Mouse (Mus musculus): ENCODE data around the gene Aip. TPM values are rescaled to one million over a fixed set of nuclear protein-coding genes. Genes with fewer than 3 reads are reported as not detected.
A peak's percentile ranks its signal among the peaks of the same experiment; 100 is the strongest.
"Not testable (repeated sequence)": the region's sequence is repeated elsewhere in the genome, so short reads cannot be mapped to it uniquely, and the experiment has no call there.

The Aip gene
- polyA plus RNA-seq, 1 experiment from 2014 or later: 79.0 TPM

GRCm38 (mm10) chr19:4129462-4129861 lies 3.8 kb upstream of the Aip start:
- no peak overlapping the region for H3K4me3 ChIP-seq (replicated peaks)
- no peak overlapping the region for H3K27ac ChIP-seq
- peaks cover 15% of the 10 kb centered on the region for H3K36me3 ChIP-seq
- no peak for ATAC-seq (ENCODE audit: insufficient read depth, low FRiP score, low read depth)
- WGBS: 91% methylated on average over 7 of the region's 7 CpGs
- no peak overlapping the region for H3K9ac ChIP-seq
- no peaks in the 10 kb centered on the region for H3K27me3 ChIP-seq (replicated peaks)
- H3K9me3 ChIP-seq: no peaks in the 10 kb centered on the region
- peaks cover 16% of the 10 kb centered on the region for H3K4me1 ChIP-seq
- H3K4me2 ChIP-seq: no peak overlapping the region

- peaks cover 14% of the 10 kb centered on the region for H3K36me3 ChIP-seq
- H3K27ac ChIP-seq: peak overlapping the region; percentile 41; the same call in 1 of the 2 replicates
- 51% methylated on average over 7 of the region's 7 CpGs for WGBS
- H3K9me3 ChIP-seq: no peaks in the 10 kb centered on the region
- peak overlapping the region; percentile 75 for H3K4me2 ChIP-seq
- peak overlapping the region; percentile 86 for H3K4me3 ChIP-seq (replicated peaks)
- no peak for ATAC-seq (ENCODE audit: insufficient read depth, low FRiP score, low read depth)
- H3K9ac ChIP-seq: peak overlapping the region; percentile 84; the same call in 1 of the 2 replicates
- peaks cover 17% of the 10 kb centered on the region for H3K4me1 ChIP-seq
- no peaks in the 10 kb centered on the region for H3K27me3 ChIP-seq (replicated peaks)
Measured at GRCm38 (mm10) chr19:4126759-4127495, 1.3 kb upstream of the Aip start.

GRCm38 (mm10) chr19:4125268-4125667 lies 390 bp downstream of the Aip start:
- H3K4me3 ChIP-seq (replicated peaks): peak overlapping the region; percentile 86
- H3K4me2 ChIP-seq: peak overlapping the region; percentile 44
- H3K9ac ChIP-seq; H3K9me3 ChIP-seq; H3K27me3 ChIP-seq (replicated peaks); H3K36me3 ChIP-seq: not testable (repeated sequence)
- peak; percentile 2 for ATAC-seq (ENCODE audit: insufficient read depth, low FRiP score, low read depth)
- 22% methylated on average over 3 of the region's 4 CpGs for WGBS
- peaks cover 25% of the 10 kb centered on the region for H3K4me1 ChIP-seq
- peak overlapping the region; percentile 40; the same call in 1 of the 2 replicates for H3K27ac ChIP-seq

GRCm38 (mm10) chr19:4124432-4124831 lies 1.2 kb downstream of the Aip start:
- peaks cover 7% of the 10 kb centered on the region; the same call in 1 of the 2 replicates for H3K36me3 ChIP-seq
- H3K4me2 ChIP-seq: no peak overlapping the region
- H3K27me3 ChIP-seq (replicated peaks): no peaks in the 10 kb centered on the region
- no peaks in the 10 kb centered on the region for H3K9me3 ChIP-seq
- ATAC-seq (ENCODE audit: insufficient read depth, low FRiP score, low read depth): no peak
- H3K9ac ChIP-seq: no peak overlapping the region
- H3K4me3 ChIP-seq (replicated peaks): no peak overlapping the region
- no peak overlapping the region for H3K27ac ChIP-seq
- peaks cover 28% of the 10 kb centered on the region for H3K4me1 ChIP-seq
- WGBS: 74% methylated on average over 4 of the region's 4 CpGs

- no peak overlapping the region for H3K4me3 ChIP-seq (replicated peaks)
- H3K9me3 ChIP-seq: no peaks in the 10 kb centered on the region
- 79% methylated on average over 7 of the region's 7 CpGs for WGBS
- no peak overlapping the region for H3K9ac ChIP-seq
- ATAC-seq (ENCODE audit: insufficient read depth, low FRiP score, low read depth): no peak
- H3K27me3 ChIP-seq (replicated peaks): no peaks in the 10 kb centered on the region
- H3K4me1 ChIP-seq: peaks cover 28% of the 10 kb centered on the region
- H3K27ac ChIP-seq: no peak overlapping the region
- peaks cover 7% of the 10 kb centered on the region; the same call in 1 of the 2 replicates for H3K36me3 ChIP-seq
- H3K4me2 ChIP-seq: no peak overlapping the region
Measured at GRCm38 (mm10) chr19:4122411-4123370, 3.0 kb downstream of the Aip start.

- not testable (repeated sequence) for H3K4me3 ChIP-seq (replicated peaks); H3K36me3 ChIP-seq; H3K27ac ChIP-seq; H3K9ac ChIP-seq; H3K27me3 ChIP-seq (replicated peaks); H3K9me3 ChIP-seq; ATAC-seq (ENCODE audit: insufficient read depth, low FRiP score, low read depth)
- 58% methylated on average over 6 of the region's 6 CpGs for WGBS
- H3K4me2 ChIP-seq: peak overlapping the region; percentile 11; the same call in 1 of the 2 replicates
- H3K4me1 ChIP-seq: peaks cover 20% of the 10 kb centered on the region
Measured at GRCm38 (mm10) chr19:4121896-4122295, 3.8 kb downstream of the Aip start.

- peak; percentile 79 for ATAC-seq (ENCODE audit: insufficient read depth, low FRiP score, low read depth)
- peaks cover 14% of the 10 kb centered on the region; the same call in 1 of the 2 replicates for H3K4me1 ChIP-seq
- H3K27me3 ChIP-seq (replicated peaks): no peaks in the 10 kb centered on the region
- H3K9me3 ChIP-seq: no peaks in the 10 kb centered on the region
- H3K4me3 ChIP-seq (replicated peaks): peak overlapping the region; percentile 46
- peak overlapping the region; percentile 55; the same call in 1 of the 2 replicates for H3K27ac ChIP-seq
- peak overlapping the region; percentile 23; the same call in 1 of the 2 replicates for H3K9ac ChIP-seq
- WGBS: 3% methylated on average over 38 of the region's 38 CpGs
- H3K4me2 ChIP-seq: peak overlapping the region; percentile 56
- peaks cover 5% of the 10 kb centered on the region; the same call in 1 of the 2 replicates for H3K36me3 ChIP-seq
Measured at GRCm38 (mm10) chr19:4121097-4121805, 4.4 kb downstream of the Aip start.

- Histone ChIP-seq H3K9ac (no peak overlapping the region), H3K4me2 (peak overlapping the region; percentile 56), H3K4me1 (peaks cover 14% of the 10 kb centered on the region; the same call in 1 of the 2 replicates), H3K4me3 (replicated peaks) (peak overlapping the region; percentile 46), H3K9me3 (no peaks in the 10 kb centered on the region), H3K36me3 (peaks cover 11% of the 10 kb centered on the region), H3K27me3 (replicated peaks) (no peaks in the 10 kb centered on the region), H3K27ac (no peak overlapping the region)
- WGBS: 97% methylated on average over 2 of the region's 2 CpGs
- no peak for ATAC-seq (ENCODE audit: insufficient read depth, low FRiP score, low read depth)
Measured at GRCm38 (mm10) chr19:4120496-4120895, 5.2 kb downstream of the Aip start.

GRCm38 (mm10) chr19:4119716-4120487 lies 5.8 kb downstream of the Aip start:
- H3K4me1 ChIP-seq: peaks cover 14% of the 10 kb centered on the region; the same call in 1 of the 2 replicates
- H3K4me2 ChIP-seq: peak overlapping the region; percentile 56; the same call in 1 of the 2 replicates
- 73% methylated on average over 6 of the region's 6 CpGs for WGBS
- no peaks in the 10 kb centered on the region for H3K27me3 ChIP-seq (replicated peaks)
- peaks cover 17% of the 10 kb centered on the region for H3K36me3 ChIP-seq
- no peak overlapping the region for H3K27ac ChIP-seq
- ATAC-seq (ENCODE audit: insufficient read depth, low FRiP score, low read depth): no peak
- H3K9me3 ChIP-seq: no peaks in the 10 kb centered on the region
- H3K4me3 ChIP-seq (replicated peaks): no peak overlapping the region
- no peak overlapping the region for H3K9ac ChIP-seq

GRCm38 (mm10) chr19:4118350-4118749 lies 7.3 kb downstream of the Aip start:
- ATAC-seq (ENCODE audit: insufficient read depth, low FRiP score, low read depth): no peak
- WGBS: 96% methylated on average over 2 of the region's 2 CpGs
- H3K36me3 ChIP-seq: peaks cover 29% of the 10 kb centered on the region

GRCm38 (mm10) chr19:4117006-4117405 lies 8.7 kb downstream of the Aip start:
- peaks cover 32% of the 10 kb centered on the region for H3K36me3 ChIP-seq
- 96% methylated on average over 7 of the region's 7 CpGs for WGBS
- no peaks in the 10 kb centered on the region for H3K27me3 ChIP-seq (replicated peaks)
- H3K9ac ChIP-seq: no peak overlapping the region
- no peak overlapping the region for H3K4me2 ChIP-seq
- peaks cover 21% of the 10 kb centered on the region for H3K4me1 ChIP-seq
- H3K27ac ChIP-seq: no peak overlapping the region
- no peak overlapping the region for H3K4me3 ChIP-seq (replicated peaks)
- H3K9me3 ChIP-seq: no peaks in the 10 kb centered on the region
- ATAC-seq (ENCODE audit: insufficient read depth, low FRiP score, low read depth): no peak

More at GRCm38 (mm10) chr19:4118350-4118749, 7.3 kb downstream of the Aip start:
- Histone ChIP-seq H3K27ac (no peak overlapping the region), H3K4me1 (peaks cover 18% of the 10 kb centered on the region), H3K4me2 (no peak overlapping the region), H3K4me3 (replicated peaks) (no peak overlapping the region), H3K27me3 (replicated peaks) (no peaks in the 10 kb centered on the region), H3K9me3 (no peaks in the 10 kb centered on the region), H3K9ac (no peak overlapping the region)

Measured in stomach, embryonic 15.5 days (tissue).